Comparison of ENCODE assay signal across 11 mouse cellular contexts in genomic region chr10:54059092-54059496, GRCm38 (mm10). TPM values are rescaled to one million over a fixed set of nuclear protein-coding genes. Genes with fewer than 3 reads are reported as not detected.
DNase-seq lines count a peak whose midpoint lies in the region; ATAC-seq and TF ChIP-seq lines count a peak whose summit lies in the region.
"Had no signal": no experiment of that assay in that cellular context is flagged by ENCODE, and none has a peak within 500 bp of the region (broad histone marks: within the 10 kb centered on the region; RNA-seq: fewer than 3 reads in every experiment).

No protein-coding gene starts in this region.

- H3K4me1 ChIP-seq in midbrain, embryonic 12.5 days: no peaks in the 10 kb centered on the region
- H3K4me1 ChIP-seq in midbrain, postnatal 0 days (ENCODE audit: insufficient read depth, low read length): no peaks in the 10 kb centered on the region
- H3K4me1 ChIP-seq in hindbrain, embryonic 13.5 days (replicated peaks): no peaks in the 10 kb centered on the region; the same call in 1 of the 2 replicates

- no peak overlapping the region for H3K4me2 ChIP-seq in midbrain, embryonic 12.5 days (replicated peaks)
- H3K4me2 ChIP-seq in midbrain, postnatal 0 days (ENCODE audit: low read depth, low read length, poor library complexity, severe bottlenecking): no peak overlapping the region
- H3K4me2 ChIP-seq in hindbrain, embryonic 13.5 days: no peak overlapping the region
- H3K4me2 ChIP-seq: embryonic facial prominence, embryonic 13.5 days had no signal

- H3K4me3 ChIP-seq in midbrain, embryonic 12.5 days: no peak overlapping the region
- H3K4me3 ChIP-seq in midbrain, postnatal 0 days (ENCODE audit: low read depth, low read length): no peak overlapping the region
- no peak overlapping the region for H3K4me3 ChIP-seq in hindbrain, embryonic 13.5 days
- H3K4me3 ChIP-seq: embryonic facial prominence, embryonic 13.5 days; gastrocnemius, adult 2 months had no signal

- H3K27me3 ChIP-seq in midbrain, embryonic 12.5 days: no peaks in the 10 kb centered on the region; the same call in 1 of the 2 replicates
- no peaks in the 10 kb centered on the region for H3K27me3 ChIP-seq in midbrain, postnatal 0 days (ENCODE audit: insufficient read depth, low read length)
- H3K27me3 ChIP-seq in hindbrain, embryonic 13.5 days: no peaks in the 10 kb centered on the region
- H3K27me3 ChIP-seq: embryonic facial prominence, embryonic 13.5 days had no signal

- no peaks in the 10 kb centered on the region for H3K9me3 ChIP-seq in midbrain, embryonic 12.5 days
- H3K9me3 ChIP-seq in midbrain, postnatal 0 days (ENCODE audit: low read length): no peaks in the 10 kb centered on the region
- no peaks in the 10 kb centered on the region for H3K9me3 ChIP-seq in hindbrain, embryonic 13.5 days
- H3K9me3 ChIP-seq: embryonic facial prominence, embryonic 13.5 days had no signal

- 10% methylated on average over 3 of the region's 3 CpGs for WGBS in midbrain, embryonic 12.5 days
- WGBS in midbrain, postnatal 0 days: 14% methylated on average over 3 of the region's 3 CpGs
- 3% methylated on average over 3 of the region's 3 CpGs for WGBS in hindbrain, embryonic 13.5 days

- ATAC-seq in midbrain, embryonic 12.5 days (ENCODE audit: low FRiP score, low read depth): peak; percentile 16; the same call in 1 of the 2 replicates
- ATAC-seq in midbrain, postnatal 0 days (ENCODE audit: low FRiP score): no peak
- peak; percentile 30; the same call in 1 of the 2 replicates for ATAC-seq in hindbrain, embryonic 13.5 days (ENCODE audit: low FRiP score)

- intact Hi-C loops in heart, postnatal 25 days (cut with DNase I): no loop called here

- no peaks in the 10 kb centered on the region for H3K36me3 ChIP-seq in midbrain, embryonic 12.5 days
- no peaks in the 10 kb centered on the region for H3K36me3 ChIP-seq in midbrain, postnatal 0 days (ENCODE audit: insufficient read depth, low read length)
- H3K36me3 ChIP-seq in hindbrain, embryonic 13.5 days: no peaks in the 10 kb centered on the region
- H3K36me3 ChIP-seq: embryonic facial prominence, embryonic 13.5 days had no signal

- no peak overlapping the region for H3K27ac ChIP-seq in midbrain, embryonic 12.5 days (replicated peaks)
- H3K27ac ChIP-seq in midbrain, postnatal 0 days (ENCODE audit: low read depth, low read length): no peak overlapping the region
- H3K27ac ChIP-seq in hindbrain, embryonic 13.5 days: no peak overlapping the region
- H3K27ac ChIP-seq: embryonic facial prominence, embryonic 13.5 days; gastrocnemius, adult 2 months; macrophage had no signal

- peak; percentile 32 to 33 for DNase-seq in heart, adult 18-20 months
- no peak for DNase-seq in heart, postnatal 25 days (ENCODE audit: low spot score)
- no peak for DNase-seq in midbrain, postnatal 0 days (ENCODE audit: low spot score)
- DNase-seq in yolk sac, embryonic 10.5 days (ENCODE audit: low spot score): peak; percentile 65
- DNase-seq in cerebellum, adult 9-11 months: no peak
- DNase-seq in ovary, adult 18-20 months (ENCODE audit: low spot score): no peak
- DNase-seq: gastrocnemius, adult 2 months had no signal

- no peak overlapping the region for H3K9ac ChIP-seq in midbrain, embryonic 12.5 days (replicated peaks)
- no peak overlapping the region for H3K9ac ChIP-seq in midbrain, postnatal 0 days (replicated peaks; ENCODE audit: low read length, poor library complexity, severe bottlenecking)
- H3K9ac ChIP-seq in hindbrain, embryonic 13.5 days: no peak overlapping the region
- H3K9ac ChIP-seq: embryonic facial prominence, embryonic 13.5 days had no signal

- no peak for TF ChIP-seq CTCF in midbrain, postnatal 0 days (IDR thresholded peaks at IDR 0.05)

RNA-seq across cellular contexts. Expression of gene Man1a, which starts 17.3 kb away (rescaled TPM):
- 10 to 100 TPM; 38.3 to 46.0 TPM for total RNA-seq in heart, adult 18-20 months (2021)
- total RNA-seq in heart, postnatal 25 days (2021): 10 to 100 TPM; 35.0 to 36.2 TPM
- polyA plus RNA-seq in midbrain, embryonic 12.5 days (2016; fragmentation: Nextera tagmentation; extraction: Ambion mirVana): 2.6 and 2.9 TPM in 2 replicates
- 19.3 and 25.1 TPM in 2 replicates for total RNA-seq in midbrain, postnatal 0 days (2014; rRNA removed)
- 3.7 and 4.2 TPM in 2 replicates for polyA plus RNA-seq in midbrain, postnatal 0 days (2015; fragmentation: Nextera tagmentation; extraction: Ambion mirVana)
- polyA plus RNA-seq in hindbrain, embryonic 13.5 days (2015; fragmentation: Nextera tagmentation; extraction: Ambion mirVana): 3.4 and 3.5 TPM in 2 replicates

Comparison
In these comparisons a context has a peak if more than half of its experiments do, and no peak if none do; other contexts are left out.
1. DNase-seq: peak in heart, adult 18-20 months (2 of 2) and yolk sac, embryonic 10.5 days (single experiment); none in heart, postnatal 25 days (single experiment), midbrain, postnatal 0 days (single experiment), cerebellum, adult 9-11 months (single experiment) and ovary, adult 18-20 months (single experiment).